Mouse (Mus musculus) left cerebral cortex, adult 18-20 months (tissue): ENCODE data around the gene Man2b2. TPM values are rescaled to one million over a fixed set of nuclear protein-coding genes. Genes with fewer than 3 reads are reported as not detected.

Experiments used
- DNase-seq, 2 experiments: peaks; one replicate each; pipeline ENCODE4 v3.0.0; 2021 to 2022; ENCODE audit warnings: low spot score in 2 of 2, mixed read lengths in 1 of 2
- total RNA-seq, 2 experiments: library from RNA; stranded (reverse); gene quantifications; 2 replicates each; pipeline ENCODE4 v1.2.3; 2021

Man2b2 gene
- total RNA-seq, 2 experiments from 2014 or later, result 29.6 to 30.3 TPM

DNA sequence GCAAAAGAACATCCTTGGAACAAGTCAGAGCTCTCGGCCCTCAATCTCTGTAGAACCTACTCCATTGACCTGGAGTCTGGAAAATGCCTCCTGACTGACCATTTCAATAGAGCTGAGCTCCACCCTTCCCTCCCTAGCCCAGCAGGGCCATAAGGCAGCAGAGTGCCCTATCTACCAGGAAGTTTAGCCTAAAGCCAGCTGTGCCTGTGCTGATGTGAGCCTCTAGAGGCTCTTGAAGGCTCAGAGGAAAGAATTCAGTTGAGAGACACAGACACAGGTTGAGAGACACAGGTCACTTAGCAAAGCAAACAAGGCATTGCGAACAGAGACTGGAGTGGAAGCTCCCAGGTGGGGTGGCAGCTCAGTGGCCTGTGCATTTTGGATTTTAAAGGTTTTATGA is 55.1 kb downstream of the Man2b2 start:
- DNase-seq, result no peak

DNA sequence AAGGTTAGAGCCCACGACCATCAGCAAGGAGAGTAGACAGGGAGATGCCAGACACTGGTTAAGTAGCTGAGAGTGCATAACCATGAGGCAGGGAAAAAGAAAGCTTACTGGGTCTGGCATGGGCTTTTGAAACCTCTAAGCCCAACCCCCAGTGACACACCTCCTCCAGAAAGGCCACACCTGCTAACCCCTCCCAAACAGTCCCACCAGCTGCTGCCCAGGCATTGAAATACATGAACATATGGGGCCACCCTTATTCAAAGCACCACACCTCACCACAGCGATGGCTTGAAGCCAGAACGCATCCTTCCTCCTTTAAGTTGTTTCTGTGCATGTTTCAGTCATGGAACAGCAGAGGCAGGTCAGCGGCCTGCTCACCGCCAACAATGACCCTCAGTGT is 57.9 kb downstream of the Man2b2 start:
- DNase-seq, result no peak

DNA sequence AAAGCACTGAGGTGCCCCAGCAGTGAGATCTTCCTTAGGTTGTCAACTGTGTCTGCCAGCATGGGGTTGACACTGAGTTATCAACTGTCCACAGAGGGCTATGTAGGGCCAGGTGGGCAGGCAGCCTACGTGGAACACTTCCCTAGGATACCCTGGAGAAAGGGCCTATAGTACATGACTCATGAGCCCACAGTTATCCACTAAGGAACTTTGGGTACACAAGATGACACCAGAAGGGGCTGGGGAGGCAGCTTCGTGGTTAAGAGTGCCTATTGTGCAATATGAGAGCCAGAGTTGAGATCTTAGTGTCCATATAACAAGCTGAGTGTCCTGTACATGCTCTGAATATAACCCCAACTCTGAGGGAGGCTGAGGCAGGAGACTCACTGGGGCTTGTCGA is 60.9 kb downstream of the Man2b2 start:
- no peak for DNase-seq

DNA sequence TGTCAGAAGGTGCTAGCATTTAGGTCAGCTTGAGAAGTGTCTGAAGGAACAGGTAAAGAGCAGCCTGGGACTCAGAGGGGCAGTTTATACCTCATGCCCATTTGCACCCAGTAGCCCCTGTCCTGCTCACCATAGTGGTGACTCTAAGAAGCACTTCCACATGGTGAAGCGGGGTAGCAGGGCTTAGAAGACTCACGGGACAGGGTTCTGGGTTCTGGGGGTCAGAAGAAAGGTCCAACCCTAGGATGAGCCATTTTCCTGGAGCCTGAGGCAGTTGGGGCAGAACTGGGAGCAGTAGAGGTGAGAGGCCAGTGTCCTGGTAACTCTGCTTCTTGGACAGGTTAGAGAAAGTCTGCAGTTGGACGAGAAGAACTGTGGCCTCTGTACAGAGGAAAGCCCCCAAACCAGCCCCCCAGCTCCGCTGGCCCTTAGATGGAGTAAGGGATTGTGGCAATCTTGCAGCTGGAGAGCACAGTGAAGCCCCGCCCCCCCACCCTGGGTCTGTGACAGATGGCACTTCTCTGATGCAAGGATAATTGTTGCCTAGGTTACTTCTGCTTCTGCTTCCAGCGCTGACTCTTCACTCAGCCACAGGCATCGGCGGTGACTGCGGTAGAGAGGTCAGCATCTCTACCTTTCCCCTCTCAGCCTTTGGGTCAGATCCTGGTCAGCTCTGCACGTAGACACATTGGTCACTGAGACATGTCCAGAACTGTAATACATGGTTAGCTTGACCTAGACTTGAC is 63.3 kb downstream of the Man2b2 start:
- DNase-seq, result no peak

DNA sequence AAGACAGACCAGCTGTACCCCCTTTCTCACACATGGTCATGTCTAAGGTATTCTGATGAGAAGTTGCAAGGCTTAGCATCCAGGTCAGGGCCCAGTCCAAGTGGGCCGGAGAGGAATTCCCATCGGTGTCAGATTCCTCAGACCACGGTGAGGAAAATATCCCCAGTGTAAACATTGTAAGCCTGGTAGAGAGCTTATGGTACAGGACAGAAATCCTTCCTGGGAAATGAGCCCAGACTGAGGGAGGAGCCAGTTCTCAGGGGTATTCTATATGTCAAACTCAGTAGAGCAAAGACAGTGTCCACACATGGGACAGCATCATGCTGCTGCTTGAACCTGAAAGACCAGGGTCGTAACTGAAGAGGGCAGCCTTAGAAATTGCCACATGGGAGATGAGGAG is 70.6 kb downstream of the Man2b2 start:
- no peak for DNase-seq

DNA sequence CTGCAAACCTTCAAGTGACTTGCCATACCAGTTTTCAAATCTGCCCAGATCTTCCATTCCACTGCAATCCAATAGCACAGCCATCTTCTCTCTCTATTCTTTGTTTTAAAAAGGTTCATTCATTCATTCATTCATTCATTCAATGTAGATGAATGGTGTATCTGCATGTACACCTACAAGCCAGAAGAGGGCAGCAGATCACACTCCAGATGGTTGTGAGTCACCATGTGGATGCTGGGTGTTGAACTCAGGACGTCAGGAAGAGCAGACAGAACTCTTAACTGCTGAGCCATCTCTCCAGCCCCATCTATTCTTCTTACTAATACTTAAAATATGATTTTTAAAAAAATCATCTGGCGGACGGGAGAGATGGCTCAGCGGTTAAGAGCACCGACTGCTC is 73.4 kb downstream of the Man2b2 start:
- no peak for DNase-seq

Other genes starting within 250 kb of the Man2b2 start
- 10 to 100 TPM; 71.6 to 73.0 TPM for gene Tbc1d14, start 237.4 kb downstream of the Man2b2 start, total RNA-seq
- 10 to 100 TPM; 91.9 to 94.7 TPM for gene D5Ertd579e, start 134.6 kb downstream of the Man2b2 start, total RNA-seq
- gene Bloc1s4, start 82.0 kb downstream of the Man2b2 start, total RNA-seq, result 10 to 100 TPM; 17.5 to 19.6 TPM
- 100 to 1,000 TPM; 430 to 460 TPM for gene Mrfap1, start 33.9 kb downstream of the Man2b2 start, total RNA-seq
- gene Ppp2r2c, start 37.9 kb upstream of the Man2b2 start, total RNA-seq, result 100 to 1,000 TPM; 444 to 453 TPM
- gene Wfs1, start 158.6 kb upstream of the Man2b2 start, total RNA-seq, result 100 to 1,000 TPM; 136 to 137 TPM